ENCODE assay signal across 16 mouse cellular contexts in the genomic region with DNA sequence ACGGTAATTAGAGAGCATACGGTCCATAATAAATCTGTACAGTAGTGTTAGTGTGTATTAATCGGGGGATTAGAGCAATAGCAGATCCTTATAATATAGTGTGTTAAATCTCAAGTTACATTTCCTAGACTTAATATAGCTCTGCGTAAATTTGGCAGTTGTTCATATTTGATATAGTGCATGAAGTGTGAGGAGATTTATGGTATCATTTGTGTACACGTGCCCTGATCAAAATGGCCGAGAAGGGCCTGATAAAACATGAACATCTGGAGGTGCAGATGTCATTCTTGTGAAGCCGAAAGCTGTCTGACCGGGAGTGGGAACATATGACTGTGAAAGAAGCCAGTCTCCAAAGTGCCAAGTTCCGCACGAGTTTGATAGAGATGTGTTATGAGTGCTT.
"Had no signal": no experiment of that assay in that cellular context is flagged by ENCODE, and none has a peak within 500 bp of the region (broad histone marks: within the 10 kb centered on the region; RNA-seq: fewer than 3 reads in every experiment).

No protein-coding gene starts in this region.

- H3K4me3 ChIP-seq: neural tube, embryonic 13.5 days; neural tube, embryonic 15.5 days; stomach, embryonic 15.5 days had no signal

- H3K9ac ChIP-seq: neural tube, embryonic 13.5 days; neural tube, embryonic 15.5 days; stomach, embryonic 15.5 days had no signal

- H3K9me3 ChIP-seq: neural tube, embryonic 13.5 days; neural tube, embryonic 15.5 days; stomach, embryonic 15.5 days had no signal

- H3K27me3 ChIP-seq: neural tube, embryonic 13.5 days; neural tube, embryonic 15.5 days; stomach, embryonic 15.5 days had no signal

- DNase-seq: retina, postnatal 1 day; right cerebral cortex, adult 18-20 months; right cerebral cortex, postnatal 14 days; right cerebral cortex, postnatal 25 days; right cerebral cortex, postnatal 4 days; spleen, adult 18-20 months; thymus, adult 18-20 months; thymus, adult 2 months; thymus, postnatal 14 days; thymus, postnatal 25 days; thymus, postnatal 36 days; thymus, postnatal 4 days had no signal

- H3K4me2 ChIP-seq: neural tube, embryonic 13.5 days; neural tube, embryonic 15.5 days; stomach, embryonic 15.5 days had no signal

- H3K27ac ChIP-seq: neural tube, embryonic 13.5 days; neural tube, embryonic 15.5 days; stomach, embryonic 15.5 days; stomach, postnatal 0 days had no signal

- H3K4me1 ChIP-seq: neural tube, embryonic 13.5 days; neural tube, embryonic 15.5 days; stomach, embryonic 15.5 days had no signal

- H3K36me3 ChIP-seq: neural tube, embryonic 13.5 days; neural tube, embryonic 15.5 days; stomach, embryonic 15.5 days had no signal
